Mouse (Mus musculus) liver, postnatal 0 days (tissue): ENCODE results near the gene Ptpn13.

Experiments
- CTCF ChIP-seq: sonication (generic); IDR thresholded peaks from 2 replicates; pipeline ENCODE4 v1.5.1; 2016; ENCODE audit warnings: antibody characterized with exemption, low read depth
- EP300 ChIP-seq: IDR thresholded peaks from 2 replicates; pipeline ENCODE4 v1.6.1; 2016; ENCODE audit warnings: antibody characterized with exemption, low read depth, mild to moderate bottlenecking

GRCm38 (mm10) chr5:103629854-103630580 is 205.0 kb downstream of the Ptpn13 start:
- no peak for TF ChIP-seq CTCF
- TF ChIP-seq EP300 = no peak
